Mouse (Mus musculus) cerebellum, adult 2 months (tissue): Measurements from ENCODE around the gene Numb. TPM values are rescaled to one million over a fixed set of nuclear protein-coding genes. Genes with fewer than 3 reads are reported as not detected.

Experiments used
- DNase-seq, 2 experiments: peaks; one replicate each; pipeline ENCODE4 v3.0.0; 2021
- H3K27ac ChIP-seq: fragments of 200-500 bp; 2 replicates; pipeline ENCODE4 v1.5.1; 2012; ENCODE audit warnings: low read length, control low read depth, inconsistent platforms; ENCODE audit not compliant: insufficient read depth
- H3K27me3 ChIP-seq: fragments of 200-500 bp; 2 replicates; pipeline ENCODE4 v1.6.1; 2012; ENCODE audit warnings: inconsistent platforms, mild to moderate bottlenecking, low read length, moderate library complexity; ENCODE audit not compliant: control insufficient read depth, insufficient read depth
- H3K4me1 ChIP-seq: fragments of 200-500 bp; 2 replicates; pipeline ENCODE4 v1.6.1; 2011; ENCODE audit warnings: low read length; ENCODE audit not compliant: control insufficient read depth, insufficient read depth
- H3K4me3 ChIP-seq: fragments of 200-500 bp; replicated peaks from 2 replicates; pipeline ENCODE3; 2011; ENCODE audit warnings: mild to moderate bottlenecking, low read depth, low read length, control low read depth; ENCODE audit not compliant: insufficient read depth
- CTCF ChIP-seq: fragments of 200-500 bp; IDR thresholded peaks from 2 replicates; pipeline ENCODE4 v1.5.1; 2011; ENCODE audit warnings: low read depth, mild to moderate bottlenecking, control low read depth, low read length, moderate library complexity, borderline replicate concordance; ENCODE audit not compliant: insufficient read depth
- POLR2A ChIP-seq: fragments of 200-500 bp; IDR thresholded peaks from 2 replicates; pipeline ENCODE4 v1.6.1; 2011; ENCODE audit warnings: low read length, control low read depth, borderline replicate concordance; ENCODE audit not compliant: insufficient read depth
- whole genome bisulfite sequencing: fragments of 180-500 bp; shearing (Covaris S2); methylation state at CpG from one replicate; pipeline ENCODE4 v1.1.7; 2018; 5-methylcytosine and 5-hydroxymethylcytosine counted together
- polyA plus RNA-seq: library from polyadenylated mRNA; depleted of rRNA; stranded (reverse); fragments of >200 nt; gene quantifications from 2 replicates; pipeline ENCODE4 v1.2.3, GENCODE M21; 2012

The Numb gene
- polyA plus RNA-seq, 1 experiment: 54.5 TPM

DNA sequence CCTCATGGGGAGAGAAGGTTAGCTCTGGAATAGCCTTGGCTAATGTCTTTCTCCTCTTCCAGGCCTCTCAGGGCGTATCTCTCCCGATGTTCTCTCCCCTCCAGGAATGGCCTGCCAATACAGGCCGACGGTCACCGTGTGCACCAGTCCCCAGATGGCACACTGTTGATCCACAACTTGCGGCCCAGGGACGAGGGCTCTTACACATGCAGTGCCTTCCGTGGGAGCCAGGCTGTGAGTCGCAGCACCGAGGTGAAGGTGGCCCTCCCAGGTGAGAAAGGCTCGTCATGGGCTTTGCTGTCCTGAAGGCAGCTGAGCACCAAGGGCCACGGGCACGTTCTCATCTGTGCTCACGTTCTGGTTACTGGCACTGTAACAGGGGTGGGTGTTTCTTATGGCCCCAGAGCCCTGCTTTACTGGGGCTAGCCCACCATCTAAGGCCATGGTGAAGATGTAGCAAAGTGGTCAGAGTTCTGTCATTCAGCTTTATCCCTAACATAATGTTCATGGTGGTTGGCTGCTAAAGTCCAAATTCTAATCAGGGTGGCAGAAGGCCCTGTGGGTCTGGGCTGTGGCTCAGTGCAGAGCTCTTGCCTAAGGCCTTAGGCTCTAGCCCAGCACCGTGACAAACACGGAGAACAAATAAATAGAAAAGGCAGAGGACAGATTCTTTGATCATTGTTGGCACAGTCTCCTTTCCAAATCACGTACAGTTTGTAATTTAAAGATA is 132.5 kb downstream of the Numb start:
- Histone ChIP-seq H3K4me1 (peaks cover 9% of the 10 kb centered on the region; the same call in 1 of the 2 replicates), H3K27me3 (no peaks in the 10 kb centered on the region), H3K4me3 (no peak overlapping the region), H3K27ac (no peak overlapping the region)
- no peak for DNase-seq
- TF ChIP-seq CTCF (no peak), POLR2A (no peak)
- WGBS: 57% methylated on average over 17 of the region's 17 CpGs

DNA sequence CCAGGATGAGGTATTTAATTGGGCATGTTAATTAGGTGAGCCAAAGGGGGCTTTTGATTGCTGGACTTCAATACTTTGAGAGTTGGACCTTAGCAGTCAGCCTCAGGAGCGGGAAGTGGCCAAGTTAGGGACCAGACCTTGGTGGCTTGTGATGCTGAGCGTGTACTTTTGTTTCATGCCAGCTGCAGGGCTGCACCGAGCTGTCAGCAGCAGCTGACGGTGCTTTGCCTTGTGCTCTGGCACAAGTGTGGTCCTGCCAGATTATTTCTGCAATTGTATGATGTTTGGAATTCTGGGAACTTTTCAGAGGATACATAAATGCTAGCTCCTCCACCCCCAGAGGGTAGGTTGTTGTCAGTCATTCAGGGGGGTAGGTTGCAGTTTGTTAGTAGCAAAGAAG is 136.4 kb downstream of the Numb start:
- no peaks in the 10 kb centered on the region for H3K27me3 ChIP-seq
- no peak overlapping the region for H3K4me3 ChIP-seq
- TF ChIP-seq POLR2A (no peak), CTCF (no peak)
- H3K27ac ChIP-seq: no peak overlapping the region
- DNase-seq: no peak
- peaks cover 7% of the 10 kb centered on the region for H3K4me1 ChIP-seq
- WGBS: 68% methylated on average over 4 of the region's 4 CpGs

DNA sequence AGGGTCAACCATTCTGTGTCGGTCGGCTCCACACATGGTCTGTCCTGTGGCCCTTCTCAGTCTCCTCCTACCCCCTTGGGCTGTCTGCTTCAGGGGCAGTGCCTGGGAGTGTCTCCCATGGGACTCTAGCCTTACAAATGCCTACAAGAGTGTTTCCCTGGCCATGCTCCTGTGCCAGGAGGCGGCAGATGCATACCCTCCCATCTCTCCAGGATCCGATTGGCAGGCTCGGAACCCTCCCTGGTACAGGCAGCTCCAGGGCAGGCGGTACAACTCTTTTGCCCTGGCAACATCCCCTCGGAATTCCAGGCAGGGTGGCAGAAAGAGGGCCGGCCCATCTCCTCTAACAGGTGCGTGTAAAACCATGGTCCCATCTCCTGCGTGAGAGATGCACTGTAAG is 139.1 kb downstream of the Numb start:
- peaks cover 7% of the 10 kb centered on the region for H3K4me1 ChIP-seq
- no peak overlapping the region for H3K4me3 ChIP-seq
- H3K27me3 ChIP-seq: no peaks in the 10 kb centered on the region
- WGBS: 58% methylated on average over 10 of the region's 10 CpGs
- no peak for TF ChIP-seq POLR2A
- TF ChIP-seq CTCF: no peak
- DNase-seq: no peak
- no peak overlapping the region for H3K27ac ChIP-seq

DNA sequence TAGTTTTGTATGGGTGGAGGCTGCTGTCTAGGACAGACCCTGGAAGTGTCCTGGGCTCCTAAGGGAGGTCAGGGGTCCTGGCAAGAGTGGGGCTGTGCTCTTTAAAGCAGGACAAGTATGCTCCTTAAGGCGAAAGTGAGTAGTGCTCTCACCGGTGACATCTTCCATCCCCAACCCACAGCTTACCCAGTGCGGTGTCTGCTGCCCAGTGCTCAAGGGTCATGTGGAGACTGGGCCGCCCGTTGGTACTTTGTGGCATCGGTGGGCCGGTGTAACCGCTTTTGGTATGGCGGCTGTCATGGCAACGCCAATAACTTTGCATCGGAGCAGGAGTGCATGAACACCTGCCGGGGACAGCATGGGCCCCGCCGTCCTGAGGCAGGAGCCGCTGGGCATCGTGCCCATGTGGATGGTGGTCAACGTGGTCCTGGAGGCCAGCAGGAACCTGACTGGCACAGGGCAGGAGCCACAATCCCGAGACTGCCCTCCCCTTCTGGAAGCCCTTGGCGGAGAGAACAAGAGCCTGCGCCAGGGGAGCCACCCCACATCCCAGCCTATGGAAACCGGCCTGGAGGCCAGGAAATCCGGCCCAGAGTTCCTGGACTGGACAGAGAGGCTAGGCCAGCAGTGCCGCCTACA is 140.0 kb downstream of the Numb start:
- DNase-seq: peak in 1 of 2 experiments; percentile 23
- H3K27ac ChIP-seq: no peak overlapping the region
- 19% methylated on average over 23 of the region's 23 CpGs for WGBS
- H3K27me3 ChIP-seq: no peaks in the 10 kb centered on the region
- H3K4me3 ChIP-seq: no peak overlapping the region
- peaks cover 7% of the 10 kb centered on the region for H3K4me1 ChIP-seq
- TF ChIP-seq CTCF (no peak), POLR2A (no peak)

DNA sequence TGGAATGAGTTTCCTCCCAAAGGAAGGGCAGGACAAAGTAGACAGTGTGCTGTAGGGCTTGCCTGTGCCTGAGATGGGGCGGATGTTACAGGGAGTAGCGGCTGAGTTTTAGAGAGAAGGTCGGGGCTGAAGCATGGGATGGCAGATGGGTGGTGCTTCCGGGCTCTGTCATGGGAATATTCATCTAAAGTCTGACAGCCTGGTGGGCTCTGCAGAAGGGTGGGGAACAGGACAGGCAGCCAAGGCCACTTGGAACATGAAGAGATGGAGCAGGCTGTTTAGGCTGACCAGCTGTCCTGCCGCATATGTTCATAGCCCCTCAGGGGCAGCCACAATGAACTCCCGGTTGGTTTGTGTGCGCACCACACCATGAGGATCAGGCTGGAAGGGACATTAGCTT is 140.5 kb downstream of the Numb start:
- Histone ChIP-seq H3K4me1 (peaks cover 7% of the 10 kb centered on the region), H3K4me3 (no peak overlapping the region), H3K27ac (no peak overlapping the region), H3K27me3 (no peaks in the 10 kb centered on the region)
- TF ChIP-seq POLR2A (no peak), CTCF (no peak)
- WGBS: 66% methylated on average over 7 of the region's 7 CpGs
- DNase-seq: no peak

DNA sequence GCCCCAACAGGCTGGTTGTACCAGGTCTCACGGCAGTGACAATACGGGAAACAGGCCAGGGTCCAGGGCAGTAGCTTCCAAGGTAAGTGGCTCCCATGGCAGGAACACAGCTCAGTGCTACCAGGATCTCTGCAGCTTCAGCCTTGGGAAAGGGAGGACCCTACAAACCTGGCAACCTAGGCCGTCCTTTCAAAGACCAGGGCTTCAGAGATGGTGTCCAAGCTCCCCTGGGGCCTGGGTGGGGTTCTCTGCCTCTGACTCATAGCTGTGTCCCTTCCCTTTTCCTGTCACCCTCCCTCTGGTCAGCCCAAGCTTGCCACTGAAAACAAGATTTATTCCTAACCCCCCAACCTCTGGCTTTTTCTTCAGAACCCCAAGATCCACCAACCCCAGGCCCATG is 141.6 kb downstream of the Numb start:
- 97% methylated on average over 3 of the region's 3 CpGs for WGBS
- H3K27ac ChIP-seq: no peak overlapping the region
- H3K4me1 ChIP-seq: peaks cover 15% of the 10 kb centered on the region
- no peak for DNase-seq
- no peak for TF ChIP-seq CTCF
- no peak for TF ChIP-seq POLR2A
- no peak overlapping the region for H3K4me3 ChIP-seq
- no peaks in the 10 kb centered on the region for H3K27me3 ChIP-seq

DNA sequence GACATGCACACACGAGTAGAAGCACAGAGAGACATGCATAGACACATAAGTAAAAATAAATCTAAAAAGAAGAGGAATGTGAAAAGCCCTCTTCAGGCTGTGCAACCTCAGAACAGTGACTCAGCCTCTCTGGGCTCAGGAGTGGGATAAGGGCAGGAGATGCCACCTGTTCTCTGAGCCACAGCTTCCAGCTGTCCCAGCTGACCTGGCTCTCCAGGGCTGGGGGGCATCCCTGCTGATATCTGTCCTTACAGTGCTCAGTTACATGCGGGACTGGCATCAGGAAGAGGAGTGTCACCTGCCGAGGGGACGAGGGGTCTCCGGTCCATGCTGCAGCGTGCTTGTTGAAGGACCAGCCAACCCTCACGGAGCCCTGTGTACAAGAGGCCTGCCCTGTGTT is 145.0 kb downstream of the Numb start:
- Histone ChIP-seq H3K4me3 (no peak overlapping the region), H3K4me1 (peaks cover 12% of the 10 kb centered on the region), H3K27ac (no peak overlapping the region), H3K27me3 (no peaks in the 10 kb centered on the region)
- no peak for DNase-seq
- TF ChIP-seq CTCF (no peak), POLR2A (no peak)
- 83% methylated on average over 7 of the region's 7 CpGs for WGBS

DNA sequence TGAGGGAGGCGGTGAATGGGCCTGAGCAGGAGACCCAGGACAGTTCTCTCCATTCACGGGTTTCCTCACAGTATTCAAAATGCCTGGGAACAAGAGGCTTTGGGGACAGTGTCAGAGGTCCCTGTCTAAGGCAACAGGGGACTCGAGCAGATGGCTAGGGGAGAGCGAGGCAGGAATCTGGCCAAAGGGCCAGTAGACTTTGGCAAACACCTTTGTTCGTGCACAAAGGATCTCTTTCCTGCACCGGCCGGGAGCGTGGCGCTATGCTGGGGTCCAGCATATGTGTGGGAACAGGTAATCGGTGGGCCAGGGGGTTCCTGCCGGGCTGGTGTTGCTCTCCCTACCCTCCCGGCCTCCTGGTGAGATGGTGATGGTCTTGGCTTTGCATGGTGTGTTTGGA is 146.1 kb downstream of the Numb start:
- TF ChIP-seq CTCF: no peak
- TF ChIP-seq POLR2A: no peak

More for the DNA sequence above, 146.1 kb downstream of the Numb start:
- Histone ChIP-seq H3K27ac (no peak overlapping the region), H3K4me1 (peaks cover 9% of the 10 kb centered on the region; the same call in 1 of the 2 replicates), H3K4me3 (no peak overlapping the region), H3K27me3 (no peaks in the 10 kb centered on the region)
- no peak for DNase-seq
- 35% methylated on average over 12 of the region's 12 CpGs for WGBS
